Mouse (Mus musculus) liver, adult 2 months (tissue): ENCODE measurements around the gene Zfp526.

ENCODE experiments used
- CTCF ChIP-seq: fragments of 200-500 bp; IDR thresholded peaks from 2 replicates; pipeline ENCODE4 v1.5.1; 2011; ENCODE audit warnings: low read depth, low read length, control low read depth
- POLR2A ChIP-seq: fragments of 200-500 bp; IDR thresholded peaks from 2 replicates; pipeline ENCODE4 v1.6.1; 2011; ENCODE audit warnings: low read length, control low read depth; ENCODE audit not compliant: insufficient read depth; ENCODE audit errors: extremely low read depth

DNA sequence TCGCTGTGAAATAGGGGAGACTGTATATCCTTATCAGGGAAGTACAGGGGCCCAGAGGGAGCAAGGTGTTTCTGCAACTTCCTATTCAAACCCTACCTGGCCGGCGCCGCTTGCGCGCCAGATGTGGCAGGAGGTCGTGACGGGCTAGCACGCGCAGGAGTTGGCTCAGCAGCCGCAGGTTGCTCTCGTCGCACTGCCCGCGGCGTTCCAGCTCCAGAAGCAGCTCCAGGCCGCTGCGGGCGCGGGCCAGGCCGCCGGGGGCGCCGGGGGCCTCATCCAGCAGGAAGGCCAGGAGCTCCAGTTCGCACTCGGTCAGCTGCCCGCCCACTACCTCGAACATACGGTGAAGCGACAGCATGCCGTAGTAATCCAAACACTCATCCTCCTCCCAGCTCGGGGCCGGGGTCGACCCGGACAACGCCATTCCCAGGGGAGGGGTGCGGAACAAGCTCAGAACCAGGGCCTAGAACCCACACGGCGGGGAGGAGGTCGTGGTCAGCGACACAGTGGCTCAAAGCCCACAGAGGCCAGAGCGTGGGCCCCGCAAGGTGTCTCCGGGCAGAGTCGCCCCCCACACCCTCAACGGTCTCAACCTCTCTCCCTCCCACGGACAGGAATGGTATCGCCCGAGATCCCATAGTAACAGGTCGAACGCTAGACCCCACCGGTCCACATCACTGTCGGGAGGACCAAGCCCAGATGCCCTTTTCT lies 2.4 kb upstream of the Zfp526 start:
- TF ChIP-seq CTCF (no peak), POLR2A (no peak)
